Mouse (Mus musculus): ENCODE data around the gene Rpl18.

Rpl18 gene

GRCm38 (mm10) chr7:45715090-45715708, at the start of gene Rpl18:
Rpl18 (plus strand) TSS chr7:45715457.
- peak; percentile 99 for DNase-seq (ENCODE audit: low read depth, low spot score)

- no peak for DNase-seq (ENCODE audit: low read depth, low spot score)
Observed at GRCm38 (mm10) chr7:45666161-45666560, 49.1 kb upstream of the Rpl18 start, which contains the start of gene Fut2. Fut2 (minus strand) TSS chr7:45666394.

DNA sequence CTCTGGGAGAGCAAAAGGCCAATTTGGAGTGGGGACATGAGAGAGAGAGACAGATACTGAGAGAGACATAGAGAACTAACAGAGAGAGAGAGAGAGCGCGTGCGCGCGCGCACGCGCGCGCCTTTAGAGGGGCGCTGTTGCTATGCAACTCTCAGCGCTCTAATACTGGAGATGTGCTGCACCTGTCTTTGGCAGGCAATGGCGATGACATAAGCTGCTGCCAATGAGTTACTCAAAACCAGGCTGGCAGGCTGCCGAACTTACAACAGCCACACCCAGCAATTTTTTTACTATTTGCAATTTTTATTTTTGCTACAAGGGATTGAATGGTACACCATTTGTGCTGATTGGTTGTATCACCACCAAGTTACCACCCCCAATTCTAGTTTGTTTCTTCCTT, 47.5 kb upstream of the Rpl18 start:
- no peak for DNase-seq (ENCODE audit: low read depth, low spot score)

DNA sequence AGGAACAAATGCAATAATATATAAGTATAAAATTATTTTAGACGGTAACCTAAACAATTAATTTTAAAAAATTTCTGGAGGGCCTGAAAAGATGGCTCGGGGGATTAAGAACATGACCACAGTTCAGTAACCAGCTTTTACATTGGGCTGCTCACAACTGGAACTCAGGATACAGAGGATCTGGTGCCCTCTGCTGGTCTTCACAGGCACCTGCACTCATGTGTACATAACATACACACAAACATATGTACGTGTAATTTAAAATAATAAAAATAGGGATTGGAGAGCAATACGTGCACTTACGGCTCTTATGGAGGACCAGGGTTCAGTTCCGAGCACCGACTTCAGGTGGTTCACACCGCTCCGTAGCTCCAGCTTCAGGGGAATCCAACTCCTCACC, 46.3 kb upstream of the Rpl18 start:
- peak; percentile 86 for DNase-seq (ENCODE audit: low read depth, low spot score)

GRCm38 (mm10) chr7:45677627-45678295, 37.5 kb upstream of the Rpl18 start:
- DNase-seq (ENCODE audit: low read depth, low spot score): no peak

DNA sequence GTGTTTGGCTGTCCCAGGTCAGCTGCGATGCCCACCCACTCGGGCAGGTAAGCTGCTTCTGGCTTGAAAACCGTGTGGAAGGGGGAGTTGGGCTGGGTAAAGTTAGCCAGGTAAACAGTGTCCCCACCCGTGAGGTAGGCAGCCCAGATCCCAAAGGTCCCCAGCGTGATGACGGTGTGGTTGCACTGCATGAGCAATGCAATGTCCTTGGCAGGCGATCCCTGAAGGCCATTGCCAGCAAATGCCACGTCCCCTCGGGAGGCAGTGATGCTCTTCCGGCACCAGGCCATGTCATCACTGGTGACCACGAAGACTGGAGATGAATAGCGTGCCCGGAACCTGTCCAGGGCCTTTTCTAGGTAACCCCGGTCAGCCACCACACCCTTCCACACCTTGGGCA, 36.7 kb upstream of the Rpl18 start:
- DNase-seq (ENCODE audit: low read depth, low spot score): no peak

DNA sequence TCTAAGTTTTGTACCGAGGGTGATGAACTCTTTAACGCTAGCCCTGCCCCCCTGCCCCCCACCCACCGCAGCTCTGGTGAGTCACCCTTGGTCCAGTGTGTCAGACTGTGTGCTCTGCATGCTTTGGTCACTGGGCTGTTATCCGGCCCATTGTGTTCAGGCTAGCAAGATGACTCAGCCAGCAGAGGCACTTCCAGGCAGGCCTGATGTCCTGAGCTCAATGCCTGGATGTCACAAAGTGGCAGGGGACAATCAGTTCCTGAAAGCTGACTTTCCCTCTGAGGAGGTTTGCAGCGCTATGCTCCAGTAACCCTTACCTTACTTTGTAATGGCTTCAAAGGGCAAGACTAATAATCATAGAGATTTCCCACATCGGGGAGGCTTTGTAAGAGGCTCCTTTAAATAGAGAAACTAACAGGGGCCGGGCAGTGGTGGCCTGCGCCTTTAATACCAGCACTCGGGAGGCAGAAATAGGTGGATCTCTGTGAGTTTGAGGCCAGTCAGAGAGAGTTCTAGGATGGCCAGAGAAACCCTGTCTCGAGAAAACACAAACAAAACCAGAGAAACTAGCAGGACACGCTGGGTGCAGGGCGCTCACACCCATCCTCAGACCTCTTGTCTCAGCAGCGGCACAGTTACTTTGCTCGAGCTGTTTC, 35.2 kb upstream of the Rpl18 start:
- no peak for DNase-seq (ENCODE audit: low read depth, low spot score)

DNA sequence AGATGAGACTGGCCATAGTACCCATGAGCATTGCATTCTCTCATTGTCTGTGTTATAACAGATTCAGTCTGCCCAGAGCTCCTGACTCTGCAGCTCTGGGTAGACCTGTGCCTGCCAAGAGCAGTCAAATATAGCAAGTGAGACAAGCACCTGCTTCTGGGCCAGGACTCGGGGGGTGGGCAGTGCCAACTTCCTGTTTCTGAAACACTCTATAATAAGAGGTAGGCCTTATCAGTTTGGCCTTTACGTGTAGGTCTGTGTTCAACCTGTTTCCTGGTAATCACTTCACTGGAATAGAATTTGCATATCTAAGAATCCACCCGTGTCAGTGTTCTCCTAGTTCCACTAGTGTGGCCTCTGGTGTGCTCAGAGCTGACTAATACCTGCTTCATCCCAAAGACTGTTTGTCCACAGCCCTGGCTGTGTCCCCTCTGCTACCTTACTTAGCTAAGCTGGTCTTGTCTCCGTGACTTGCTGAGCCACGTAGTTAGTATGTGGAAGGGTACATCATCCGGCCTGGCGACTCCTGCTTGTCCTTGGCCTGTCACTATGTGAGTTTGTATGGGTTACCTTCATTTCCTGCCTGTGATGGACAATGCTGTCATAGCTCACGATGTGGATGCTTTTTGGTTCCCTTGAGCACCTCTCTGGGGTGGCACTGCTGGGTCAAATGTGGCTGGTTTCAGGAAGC, 34.1 kb upstream of the Rpl18 start:
- DNase-seq (ENCODE audit: low read depth, low spot score): no peak

DNA sequence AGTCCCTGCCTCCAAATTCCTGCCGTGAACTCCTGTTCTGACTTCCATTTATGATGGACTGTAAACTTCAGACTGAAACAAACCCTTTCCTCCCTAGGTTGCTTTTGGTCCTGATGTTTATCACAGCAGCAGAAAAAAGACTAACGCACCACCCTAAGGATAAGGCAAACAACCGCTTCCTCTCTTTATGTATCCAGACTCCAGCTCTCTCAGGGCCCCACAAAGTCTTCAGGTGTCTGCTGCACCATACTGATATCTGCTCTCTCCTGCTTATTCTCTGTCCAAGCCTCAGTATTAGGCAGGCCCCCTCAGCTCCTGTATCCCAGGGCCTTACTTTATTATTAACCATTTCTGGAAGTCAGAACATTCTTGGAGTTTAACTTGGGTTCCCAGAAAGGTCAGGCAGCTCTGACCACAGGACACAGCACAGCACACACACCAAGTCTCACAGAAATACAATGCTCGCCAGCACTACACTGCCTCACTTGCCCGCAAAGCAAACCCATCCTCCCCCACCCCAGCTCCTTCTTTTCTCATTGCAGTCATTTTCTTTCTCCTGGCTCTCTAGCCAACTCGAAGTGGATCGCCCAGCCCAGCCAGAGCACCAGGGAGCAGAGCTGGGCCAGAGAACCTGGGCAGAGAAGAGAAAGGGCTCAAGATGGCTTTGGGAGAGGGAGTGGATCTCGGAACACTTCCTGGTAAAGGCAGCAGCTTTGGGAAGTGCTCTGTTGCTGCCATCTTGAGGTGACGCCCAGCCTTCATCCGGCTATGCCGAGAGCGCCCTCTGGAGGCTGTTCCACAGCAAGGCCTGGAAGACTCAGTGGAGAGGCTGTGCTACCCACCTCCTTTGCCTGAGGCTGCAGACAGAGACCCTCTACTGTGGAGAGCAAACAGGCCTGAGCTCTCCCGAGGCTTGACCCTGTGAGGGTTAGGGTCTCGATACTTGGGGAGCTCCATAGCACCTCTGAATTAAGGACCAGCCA, 32.8 kb upstream of the Rpl18 start:
- DNase-seq (ENCODE audit: low read depth, low spot score): peak; percentile 93

GRCm38 (mm10) chr7:45683396-45684050, 31.7 kb upstream of the Rpl18 start, which contains the start of gene Ntn5:
Ntn5 (plus strand) TSS chr7:45684022.
- DNase-seq (ENCODE audit: low read depth, low spot score): no peak

DNA sequence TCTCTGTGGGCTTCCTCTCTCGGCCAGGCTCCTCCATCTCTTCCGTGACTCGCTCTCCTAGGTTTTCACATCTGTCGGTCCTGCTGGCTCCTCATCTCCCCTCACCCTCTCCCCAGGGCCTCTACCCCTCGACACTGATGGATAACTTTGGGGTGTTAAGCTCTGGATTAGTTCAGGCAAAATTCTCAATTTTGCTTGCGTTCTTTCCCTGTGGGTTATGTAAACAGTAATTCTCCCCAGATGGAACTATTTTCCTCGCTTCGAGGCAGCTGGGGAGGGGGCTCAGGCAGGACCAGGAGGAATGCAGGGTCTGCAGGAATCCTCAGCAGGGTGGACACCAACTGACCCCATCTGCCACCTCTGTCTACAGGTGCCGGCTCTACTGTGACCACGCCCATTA, 29.4 kb upstream of the Rpl18 start:
- DNase-seq (ENCODE audit: low read depth, low spot score): no peak

GRCm38 (mm10) chr7:45686841-45687240, 28.4 kb upstream of the Rpl18 start:
- DNase-seq (ENCODE audit: low read depth, low spot score): no peak

DNA sequence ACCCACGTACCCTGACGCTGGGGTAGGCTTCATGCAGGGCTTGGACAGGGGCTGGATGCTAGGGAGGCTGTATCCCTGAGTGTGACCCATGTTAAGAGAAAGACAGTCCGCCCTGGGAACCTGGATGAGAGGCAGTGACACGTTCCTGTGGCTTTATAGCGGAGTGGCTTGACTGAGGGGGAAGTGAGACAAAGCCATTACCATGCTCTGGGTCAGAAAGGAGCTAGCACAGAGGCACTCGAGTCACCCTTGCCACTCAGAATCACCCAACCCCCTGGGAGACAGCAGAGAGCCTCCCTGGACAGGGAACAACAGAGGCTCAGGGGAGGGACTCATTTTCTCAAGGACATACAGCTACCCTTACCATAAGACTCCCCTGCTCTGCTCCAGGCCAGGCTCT, 26.2 kb upstream of the Rpl18 start:
- DNase-seq (ENCODE audit: low read depth, low spot score): no peak

DNA sequence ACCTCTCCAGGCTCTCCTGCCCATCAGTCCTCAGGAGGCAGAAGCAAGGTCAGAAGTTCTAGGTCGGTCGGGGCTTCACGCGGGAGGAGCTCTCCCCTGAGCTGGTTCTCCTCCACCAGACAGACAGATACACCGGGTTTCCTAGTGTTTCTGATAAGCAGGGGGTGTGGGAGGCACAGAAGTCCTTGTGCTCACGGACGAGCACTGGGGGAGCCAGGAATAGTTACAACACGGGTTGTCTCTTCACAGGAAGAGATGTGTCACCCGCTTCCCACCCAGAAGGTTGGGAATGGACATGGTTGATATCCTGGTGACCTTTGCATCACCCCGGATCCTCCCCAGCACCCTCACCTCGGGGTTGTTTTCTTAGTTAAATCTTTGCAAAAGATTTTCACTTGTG, 25.5 kb upstream of the Rpl18 start:
- no peak for DNase-seq (ENCODE audit: low read depth, low spot score)

- no peak for DNase-seq (ENCODE audit: low read depth, low spot score)
Observed at GRCm38 (mm10) chr7:45692364-45692763, 22.9 kb upstream of the Rpl18 start.

GRCm38 (mm10) chr7:45693921-45694591, 21.2 kb upstream of the Rpl18 start, which contains the start of gene Sec1:
Sec1 (minus strand) TSS chr7:45694402.
- peak; percentile 67 for DNase-seq (ENCODE audit: low read depth, low spot score)

DNA sequence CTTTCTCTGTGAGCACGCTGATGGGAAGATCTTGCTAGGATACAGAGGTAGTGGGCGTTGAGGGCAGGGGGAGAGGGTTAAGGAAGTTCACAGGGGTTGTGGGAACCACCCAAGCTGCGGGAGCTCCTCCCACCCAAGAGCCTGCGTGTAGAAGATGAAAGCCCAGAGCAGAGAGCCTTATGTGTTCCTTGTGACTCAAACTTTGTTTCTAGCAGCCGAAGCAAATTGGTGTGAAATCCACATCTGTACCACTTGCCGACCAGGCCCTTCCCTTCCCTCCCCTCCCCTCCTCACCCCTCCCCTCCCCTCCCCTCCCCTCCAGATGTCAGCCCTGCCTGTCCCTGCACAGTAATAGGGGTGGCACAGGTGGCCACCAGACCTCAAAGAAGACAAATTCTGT, 20.2 kb upstream of the Rpl18 start:
- DNase-seq (ENCODE audit: low read depth, low spot score): no peak

DNA sequence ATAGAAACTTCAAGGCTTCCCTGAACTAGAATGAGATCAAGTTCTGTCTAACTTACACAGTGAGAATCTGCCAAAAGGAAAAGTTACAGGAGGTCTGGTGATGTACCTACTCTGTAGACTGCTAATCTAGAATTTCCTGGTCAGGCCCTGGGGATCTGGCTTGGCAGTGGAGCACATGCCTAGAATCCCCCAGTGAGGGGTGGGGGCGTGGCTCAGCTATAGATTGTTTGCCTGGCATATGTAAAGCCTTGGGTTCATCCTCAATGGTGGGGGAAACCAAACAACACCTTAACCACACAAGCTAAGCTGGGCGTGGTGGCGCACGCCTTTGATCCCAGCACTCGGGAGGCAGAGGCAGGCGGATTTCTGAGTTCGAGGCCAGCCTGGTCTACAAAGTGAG, 17.4 kb upstream of the Rpl18 start:
- DNase-seq (ENCODE audit: low read depth, low spot score): no peak

DNA sequence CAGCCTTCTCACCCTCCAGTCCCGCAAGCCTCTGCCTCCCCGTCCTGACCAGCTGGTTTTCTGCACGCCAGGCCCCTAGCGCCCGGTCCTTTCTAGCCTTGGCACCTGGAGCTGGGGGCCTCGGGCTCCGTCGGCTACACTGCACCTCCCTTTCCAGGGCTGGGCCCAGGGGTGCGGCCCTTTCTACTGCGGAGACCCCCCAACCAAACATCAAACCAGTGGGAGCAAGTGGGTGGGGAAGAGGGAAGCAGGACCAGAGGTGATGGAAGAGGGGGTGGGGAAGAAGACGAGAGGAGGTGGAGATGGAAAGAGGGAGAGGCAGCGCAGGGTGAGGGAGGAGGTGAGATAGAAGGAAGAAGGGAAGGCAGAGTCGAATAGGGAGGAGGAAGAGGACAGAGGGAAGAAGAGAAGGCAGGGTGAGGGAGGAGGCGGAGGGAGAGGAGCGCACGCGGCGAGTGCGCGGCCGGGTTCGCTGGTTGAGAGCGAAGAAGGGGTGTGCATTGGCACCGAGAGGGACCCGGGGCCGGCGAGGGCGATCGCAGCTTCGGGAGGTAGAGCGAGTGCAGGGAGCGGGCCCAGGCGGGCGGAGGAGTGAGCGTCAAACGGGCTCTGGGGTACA, 15.6 kb upstream of the Rpl18 start, which contains the start of gene Car11:
Gene Car11, plus strand, starts transcription at position 321 of the 619 bp plus-strand sequence.
- DNase-seq (ENCODE audit: low read depth, low spot score): no peak

All from R1 (cell line).